Mouse (Mus musculus) lung, postnatal 0 days (tissue): ENCODE results near the gene Znrd1.

Experiments
- CTCF ChIP-seq: IDR thresholded peaks from 2 replicates; pipeline ENCODE4 v1.5.1; 2016; ENCODE audit warnings: antibody characterized with exemption, mild to moderate bottlenecking
- EP300 ChIP-seq: IDR thresholded peaks from 2 replicates; pipeline ENCODE4 v1.6.1; 2016; ENCODE audit warnings: antibody characterized with exemption, mild to moderate bottlenecking, control low read depth

DNA sequence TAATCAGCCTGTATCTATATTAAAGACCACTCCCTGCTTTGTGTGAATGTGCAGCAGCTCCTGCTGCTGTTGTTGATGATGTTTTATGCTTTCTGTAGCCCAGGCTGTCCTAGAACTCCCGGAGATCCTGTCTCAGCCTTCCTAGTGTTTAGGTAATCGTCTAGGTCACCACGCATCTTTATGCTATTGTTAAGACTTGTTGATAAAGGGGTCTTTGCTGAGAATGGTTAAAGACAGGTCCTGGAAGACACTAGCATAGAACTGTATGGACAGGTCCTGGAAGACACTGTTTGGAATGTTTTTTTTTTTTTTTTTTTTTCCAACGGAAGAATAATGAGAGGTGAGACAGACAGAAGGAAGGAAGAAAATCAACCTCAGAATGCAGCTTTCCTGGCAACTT lies 45.0 kb upstream of the Znrd1 start:
- TF ChIP-seq CTCF (no peak), EP300 (no peak)
